Mouse (Mus musculus) forebrain, embryonic 11.5 days (tissue): ENCODE results near the gene Ctrb1. TPM values are rescaled to one million over a fixed set of nuclear protein-coding genes. Genes with fewer than 3 reads are reported as not detected.

Source experiments
- ATAC-seq: fragments of 200-750 bp; cut with Nextera tagmentation; replicated peaks from 2 replicates; pipeline ENCODE4 v1.8.0; 2017; ENCODE audit warnings: moderate TSS enrichment; ENCODE audit not compliant: low FRiP score
- DNase-seq: peaks from one replicate; pipeline ENCODE4 v3.0.0-alpha.2; 2017; ENCODE audit warnings: low spot score
- H3K27ac ChIP-seq: fragments of 300-500 bp; sonication (generic); 2 replicates; pipeline ENCODE4 v1.5.1; 2014; ENCODE audit warnings: low read depth, low read length
- H3K27me3 ChIP-seq: fragments of 300-500 bp; sonication (generic); 2 replicates; pipeline ENCODE4 v1.6.1; 2014; ENCODE audit warnings: mild to moderate bottlenecking, low read length, mixed read lengths; ENCODE audit not compliant: control insufficient read depth, insufficient read depth
- H3K36me3 ChIP-seq: fragments of 300-500 bp; sonication (generic); 2 replicates; pipeline ENCODE4 v1.6.1; 2014; ENCODE audit warnings: mild to moderate bottlenecking, low read length, moderate library complexity, mixed read lengths; ENCODE audit not compliant: control insufficient read depth, insufficient read depth
- H3K4me1 ChIP-seq: fragments of 300-500 bp; sonication (generic); replicated peaks from 2 replicates; pipeline ENCODE4 v1.6.1; 2014; ENCODE audit warnings: low read length, mixed read lengths; ENCODE audit not compliant: control insufficient read depth, insufficient read depth
- H3K4me2 ChIP-seq: fragments of 300-500 bp; sonication (generic); 2 replicates; pipeline ENCODE4 v1.6.1; 2014; ENCODE audit warnings: low read depth, mild to moderate bottlenecking, low read length, moderate library complexity, mixed read lengths; ENCODE audit not compliant: severe bottlenecking
- H3K4me3 ChIP-seq: fragments of 300-500 bp; sonication (generic); 2 replicates; pipeline ENCODE4 v1.5.1; 2014; ENCODE audit warnings: low read depth, low read length
- H3K9ac ChIP-seq: fragments of 300-500 bp; sonication (generic); 2 replicates; pipeline ENCODE4 v1.6.1; 2014; ENCODE audit warnings: low read length
- H3K9me3 ChIP-seq: fragments of 300-500 bp; sonication (generic); 2 replicates; pipeline ENCODE4 v1.6.1; 2016; ENCODE audit warnings: low read length, mixed read lengths; ENCODE audit not compliant: control insufficient read depth
- WGBS: fragments of 180-500 bp; shearing (Covaris S2); extraction: QIAGEN DNeasy Blood & Tissue Kit; methylation state at CpG from one replicate; pipeline ENCODE4 v1.1.7; 2014; 5-methylcytosine and 5-hydroxymethylcytosine counted together
- polyA plus RNA-seq: library from polyadenylated mRNA; unstranded; fragments of >200 nt; fragmentation: Nextera tagmentation; extraction: Ambion mirVana; gene quantifications from 2 replicates; pipeline ENCODE4 v1.2.1, GENCODE M21; 2014

Gene Ctrb1
- not detected in 2 replicates for polyA plus RNA-seq

DNA sequence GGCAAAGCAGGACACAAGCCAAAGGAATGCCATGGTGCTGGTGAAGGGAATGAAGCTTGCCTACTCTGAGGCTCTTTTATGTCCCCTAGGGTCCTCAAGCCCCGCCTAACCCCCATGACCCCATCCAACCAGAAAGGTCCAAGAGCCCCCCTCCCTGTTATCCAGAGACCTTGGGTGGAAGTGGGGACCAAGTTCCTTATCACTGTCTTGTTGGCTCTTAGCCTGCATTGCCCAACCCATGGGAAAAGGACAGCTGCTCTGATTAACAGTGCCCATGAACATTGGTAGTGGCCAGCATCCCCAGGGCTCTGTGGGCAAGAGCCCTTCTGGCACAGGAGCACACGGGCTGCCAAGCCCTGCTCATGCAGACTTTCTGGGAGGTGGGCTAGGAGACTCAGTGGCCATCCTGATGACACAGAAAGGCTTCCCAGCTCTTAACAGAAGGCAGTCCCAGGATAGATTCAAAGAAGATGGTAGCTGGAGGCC, at the start of gene Ctrb1:
TSS of gene Ctrb1 (minus strand) at position 51 of the 486 bp plus-strand sequence.
- H3K4me1 ChIP-seq = no peaks in the 10 kb centered on the region
- no peaks in the 10 kb centered on the region for H3K36me3 ChIP-seq
- no peak for DNase-seq
- 72% methylated on average over 2 of the region's 2 CpGs for WGBS
- H3K9me3 ChIP-seq = no peaks in the 10 kb centered on the region
- H3K27me3 ChIP-seq = no peaks in the 10 kb centered on the region
- ATAC-seq = no peak
- no peak within 1 kb of the TSS for H3K4me3 ChIP-seq
- H3K27ac ChIP-seq = no peak within 1 kb of the TSS
- H3K9ac ChIP-seq = no peak within 1 kb of the TSS
- H3K4me2 ChIP-seq = no peak within 1 kb of the TSS

DNA sequence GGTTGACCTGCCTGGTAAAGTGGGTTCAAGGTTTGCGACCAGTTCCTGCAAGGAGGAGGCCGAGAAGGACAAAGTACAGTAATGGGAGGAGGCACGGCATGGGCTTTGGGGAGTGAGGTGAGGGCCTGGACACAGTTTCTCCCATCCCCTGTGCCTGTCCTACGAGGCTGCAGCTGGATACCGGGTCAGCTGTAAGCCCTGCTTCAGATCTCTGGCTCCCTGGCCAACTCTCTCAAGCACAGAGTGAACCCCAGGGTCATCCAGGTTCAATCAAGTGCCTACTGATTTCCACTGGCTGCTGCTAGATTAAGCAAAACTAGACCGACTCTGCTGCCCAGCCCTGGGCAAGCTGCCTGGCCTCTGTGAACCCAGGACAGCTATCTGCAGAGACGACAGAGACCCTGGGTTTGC, 49.5 kb upstream of the Ctrb1 start:
- Histone ChIP-seq H3K9ac (no peak overlapping the region), H3K27ac (no peak overlapping the region), H3K4me3 (no peak overlapping the region), H3K4me2 (no peak overlapping the region), H3K9me3 (no peaks in the 10 kb centered on the region), H3K27me3 (no peaks in the 10 kb centered on the region), H3K36me3 (no peaks in the 10 kb centered on the region), H3K4me1 (peaks cover 26% of the 10 kb centered on the region)
- peak; percentile 43 for DNase-seq
- ATAC-seq = no peak
- WGBS = 72% methylated on average over 7 of the region's 7 CpGs

- no peak overlapping the region for H3K4me3 ChIP-seq
- H3K36me3 ChIP-seq = no peaks in the 10 kb centered on the region
- peak; percentile 50 for DNase-seq
- H3K9ac ChIP-seq = no peak overlapping the region
- WGBS = 48% methylated on average over 7 of the region's 7 CpGs
- H3K27ac ChIP-seq = no peak overlapping the region
- H3K27me3 ChIP-seq = no peaks in the 10 kb centered on the region
- peaks cover 33% of the 10 kb centered on the region for H3K4me1 ChIP-seq
- no peak overlapping the region for H3K4me2 ChIP-seq
- ATAC-seq = no peak
- H3K9me3 ChIP-seq = no peaks in the 10 kb centered on the region
Measured at GRCm38 (mm10) chr8:111739604-111740003, 48.8 kb upstream of the Ctrb1 start.

- Histone ChIP-seq H3K9me3 (no peaks in the 10 kb centered on the region), H3K36me3 (no peaks in the 10 kb centered on the region), H3K4me1 (peaks cover 38% of the 10 kb centered on the region), H3K4me3 (no peak overlapping the region), H3K27ac (no peak overlapping the region), H3K4me2 (no peak overlapping the region), H3K9ac (no peak overlapping the region), H3K27me3 (no peaks in the 10 kb centered on the region)
- no peak for ATAC-seq
- 78% methylated on average over 6 of the region's 6 CpGs for WGBS
- DNase-seq = peak; percentile 25
Measured at GRCm38 (mm10) chr8:111738867-111739266, 48.1 kb upstream of the Ctrb1 start.

- peaks cover 39% of the 10 kb centered on the region for H3K4me1 ChIP-seq
- no peaks in the 10 kb centered on the region for H3K36me3 ChIP-seq
- no peak overlapping the region for H3K4me3 ChIP-seq
- H3K27ac ChIP-seq = no peak overlapping the region; the same call in 1 of the 2 replicates
- no peaks in the 10 kb centered on the region for H3K27me3 ChIP-seq
- ATAC-seq (no peak), DNase-seq (peak; percentile 51)
- no peak overlapping the region for H3K4me2 ChIP-seq
- H3K9ac ChIP-seq = no peak overlapping the region
- no peaks in the 10 kb centered on the region for H3K9me3 ChIP-seq
- WGBS = 68% methylated on average over 7 of the region's 7 CpGs
Measured at GRCm38 (mm10) chr8:111736321-111736720, 45.5 kb upstream of the Ctrb1 start.

- no peak for ATAC-seq
Measured at GRCm38 (mm10) chr8:111735791-111736190, 45.0 kb upstream of the Ctrb1 start.

GRCm38 (mm10) chr8:111735335-111735761, 44.5 kb upstream of the Ctrb1 start:
- DNase-seq = peak; percentile 51
- Histone ChIP-seq H3K4me2 (no peak overlapping the region), H3K4me1 (peaks cover 46% of the 10 kb centered on the region), H3K36me3 (no peaks in the 10 kb centered on the region), H3K27ac (no peak overlapping the region), H3K27me3 (no peaks in the 10 kb centered on the region), H3K9ac (no peak overlapping the region), H3K9me3 (no peaks in the 10 kb centered on the region), H3K4me3 (no peak overlapping the region)
- no peak for ATAC-seq
- WGBS = 64% methylated on average over 8 of the region's 8 CpGs

More at GRCm38 (mm10) chr8:111735791-111736190, 45.0 kb upstream of the Ctrb1 start:
- Histone ChIP-seq H3K27me3 (no peaks in the 10 kb centered on the region), H3K9ac (no peak overlapping the region), H3K36me3 (no peaks in the 10 kb centered on the region), H3K4me3 (no peak overlapping the region), H3K9me3 (no peaks in the 10 kb centered on the region), H3K4me2 (no peak overlapping the region), H3K4me1 (peaks cover 44% of the 10 kb centered on the region), H3K27ac (no peak overlapping the region)
- WGBS = 70% methylated on average over 4 of the region's 4 CpGs
- no peak for DNase-seq

- Histone ChIP-seq H3K9me3 (no peaks in the 10 kb centered on the region), H3K4me2 (no peak overlapping the region), H3K9ac (no peak overlapping the region), H3K36me3 (no peaks in the 10 kb centered on the region), H3K27me3 (no peaks in the 10 kb centered on the region), H3K4me3 (no peak overlapping the region), H3K4me1 (peaks cover 50% of the 10 kb centered on the region), H3K27ac (0 out of 2 replicates have a peak overlapping the region, but pooled peaks have one; percentile 18)
- 50% methylated on average over 6 of the region's 6 CpGs for WGBS
- no peak for ATAC-seq
- DNase-seq = peak; percentile 33
Measured at GRCm38 (mm10) chr8:111734244-111734960, 43.6 kb upstream of the Ctrb1 start.
